Comparison of ENCODE assay signal across 12 mouse cellular contexts in genomic region chr2:178768526-178768925, GRCm38 (mm10).
"Had no signal": no experiment of that assay in that cellular context is flagged by ENCODE, and none has a peak within 500 bp of the region (broad histone marks: within the 10 kb centered on the region; RNA-seq: fewer than 3 reads in every experiment).

No protein-coding gene starts in this region.

- DNase-seq: gastrocnemius, postnatal 14 days; gastrocnemius, postnatal 36 days; heart, adult 18-20 months; heart, postnatal 14 days; heart, postnatal 36 days; kidney, adult 11 months; kidney, adult 2 months; kidney, adult 9 months; kidney, postnatal 14 days; kidney, postnatal 36 days; layer of hippocampus, adult 9-11 months; layer of hippocampus, postnatal 36 days had no signal
